Mouse (Mus musculus) brain, embryonic 14.5 days (tissue): ENCODE data around the gene Gm4779.

Experiments
- CTCF ChIP-seq: fragments of 200-500 bp; IDR thresholded peaks from 2 replicates; pipeline ENCODE4 v1.5.1; 2012; ENCODE audit warnings: inconsistent platforms, mild to moderate bottlenecking, moderate library complexity, borderline replicate concordance; ENCODE audit not compliant: insufficient read depth, insufficient read length; ENCODE audit errors: extremely low read depth
- POLR2A ChIP-seq: fragments of 200-500 bp; IDR thresholded peaks from 2 replicates; pipeline ENCODE4 v1.6.1; 2012; ENCODE audit warnings: mild to moderate bottlenecking, inconsistent platforms, borderline replicate concordance; ENCODE audit not compliant: poor library complexity, insufficient read depth, insufficient read length, severe bottlenecking; ENCODE audit errors: extremely low read depth

DNA sequence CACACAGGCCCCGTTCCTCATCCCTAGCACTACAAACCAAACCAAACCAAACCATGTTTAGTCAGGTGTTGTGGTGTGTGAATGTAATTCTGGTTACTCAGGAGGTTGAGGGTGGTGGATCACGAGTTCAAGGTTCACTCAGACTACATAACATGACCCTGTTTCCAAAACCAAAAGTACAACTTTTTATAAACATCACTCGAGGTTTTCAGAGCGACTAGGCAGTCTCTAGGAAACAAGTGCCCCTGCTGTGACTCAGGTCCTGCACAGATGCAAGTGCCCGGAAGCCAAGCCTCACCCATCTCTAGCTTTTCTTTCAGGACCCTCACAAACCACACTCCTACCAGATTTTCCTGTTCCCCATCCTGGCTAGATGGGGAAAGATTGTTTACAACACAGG is 29.6 kb downstream of the Gm4779 start:
- TF ChIP-seq CTCF: no peak
- TF ChIP-seq POLR2A: no peak
